Mouse (Mus musculus) G1E (cell line): Measurements from ENCODE around the gene Rhot1.

Experiments
- CTCF ChIP-seq: IDR thresholded peaks from 2 replicates; pipeline ENCODE4 v1.5.1; 2012; ENCODE audit warnings: low read depth, low read length, inconsistent platforms, mixed read lengths
- GATA2 ChIP-seq: IDR thresholded peaks from 2 replicates; pipeline ENCODE4 v1.6.1; 2012; ENCODE audit warnings: low read depth, low read length, inconsistent platforms, borderline replicate concordance

DNA sequence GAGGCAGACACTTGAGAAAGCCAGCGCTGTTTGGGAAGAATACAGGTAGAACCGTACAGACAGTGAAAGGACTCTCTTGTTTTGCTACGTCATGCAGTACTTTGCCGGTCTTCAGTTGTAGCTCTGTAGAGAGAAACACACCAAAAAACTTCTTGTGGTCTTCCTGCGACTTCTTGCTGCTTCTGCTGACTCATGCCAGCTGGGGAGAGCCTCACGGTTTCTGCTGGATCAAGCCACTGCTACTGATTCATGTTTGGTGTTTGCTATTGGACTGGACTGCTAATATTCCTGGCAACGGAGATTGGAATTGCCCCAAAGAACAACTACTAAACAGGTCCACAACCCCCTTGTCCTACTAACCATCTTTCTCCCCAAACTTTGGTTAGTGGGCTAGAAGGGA, 12.5 kb upstream of the Rhot1 start:
- TF ChIP-seq CTCF (no peak), GATA2 (no peak)
